Mouse (Mus musculus) gastrocnemius, postnatal 25 days (tissue): ENCODE data around the gene Fam117a. TPM values are rescaled to one million over a fixed set of nuclear protein-coding genes. Genes with fewer than 3 reads are reported as not detected.

Experiments used
- DNase-seq: peaks from one replicate; pipeline ENCODE4 v3.0.0; 2022
- total RNA-seq, 2 experiments: library from RNA; stranded (reverse); gene quantifications; 1 replicate in 1 of 2; 2 replicates in 1 of 2; pipeline ENCODE4 v1.2.3; 2021

Fam117a gene
- total RNA-seq, 2 experiments from 2014 or later = 4.2 to 4.5 TPM

DNA sequence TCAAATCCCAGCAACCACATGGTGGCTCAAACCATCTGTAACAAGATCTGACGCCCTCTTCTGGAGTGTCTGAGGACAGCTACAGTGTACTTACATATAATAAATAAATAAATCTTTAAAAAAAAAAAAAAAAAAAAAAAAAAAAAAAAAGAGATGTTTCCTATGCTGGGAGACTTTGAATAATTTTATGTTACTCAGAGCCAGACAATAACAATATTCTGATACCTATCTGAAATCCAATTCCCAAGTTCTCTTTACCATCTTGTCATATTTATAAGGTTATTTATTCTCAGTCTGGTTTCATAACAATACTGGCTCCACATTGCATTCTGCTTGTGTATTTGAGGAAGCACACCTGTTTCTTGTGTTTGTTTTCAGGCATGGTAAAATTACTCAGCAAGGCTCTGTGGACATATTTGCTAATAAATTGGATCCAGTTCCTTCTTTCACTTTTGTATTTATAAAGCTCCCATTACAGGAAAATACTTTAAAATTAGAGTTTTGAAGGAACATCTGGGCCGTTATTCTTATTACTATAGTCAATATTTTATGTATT is 84.1 kb downstream of the Fam117a start:
- DNase-seq = no peak

DNA sequence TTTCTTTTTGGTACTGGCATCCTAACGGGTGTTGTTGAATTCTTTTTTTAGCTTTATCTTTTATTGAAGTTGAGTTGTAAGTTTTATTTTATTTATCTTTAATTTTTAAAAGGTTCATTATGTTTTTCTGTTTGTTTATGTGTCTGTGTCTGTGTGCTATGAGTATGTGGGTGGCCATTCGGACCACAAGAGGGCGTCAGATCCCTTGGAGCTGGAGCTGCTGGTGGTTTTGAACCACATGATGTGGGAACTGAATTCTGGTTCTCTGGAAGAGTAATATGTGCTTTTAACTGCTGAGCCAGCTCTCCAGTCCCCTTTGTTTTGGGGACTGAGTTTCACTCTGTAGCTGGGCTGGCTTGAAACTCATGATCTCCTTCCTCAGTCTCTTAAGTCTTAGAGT is 86.7 kb downstream of the Fam117a start:
- no peak for DNase-seq

DNA sequence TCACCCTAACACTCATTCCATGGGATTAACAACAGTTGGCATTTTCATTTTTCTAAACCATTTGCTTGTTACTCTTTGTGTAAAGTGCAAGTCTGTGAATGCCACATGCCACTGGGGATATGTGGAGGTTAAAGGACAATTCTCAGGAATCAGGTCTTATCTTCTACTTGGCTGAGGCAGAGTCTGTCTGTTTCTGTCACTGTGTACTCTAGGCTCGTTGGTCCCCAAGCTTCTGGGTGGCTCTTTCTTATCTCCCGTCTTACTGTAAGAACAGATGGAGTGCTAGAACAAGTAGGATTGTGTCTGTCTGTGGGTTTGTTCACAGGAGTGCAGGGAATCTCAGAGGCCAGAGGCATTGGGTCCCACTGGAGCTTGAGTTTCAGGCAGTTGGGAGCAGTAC is 94.5 kb downstream of the Fam117a start:
- no peak for DNase-seq

Other genes starting within 250 kb of the Fam117a start
- gene Dlx3, start 216.9 kb upstream of the Fam117a start, total RNA-seq = not detected
- gene Dlx4, start 190.8 kb upstream of the Fam117a start, total RNA-seq = not detected
- under 1 TPM; 0.23 to 0.35 TPM for gene Tac4, start 75.5 kb upstream of the Fam117a start, total RNA-seq
- gene Kat7, start 26.8 kb upstream of the Fam117a start, total RNA-seq = 10 to 100 TPM; 16.9 to 19.6 TPM
- 10 to 100 TPM; 38.8 to 40.7 TPM for gene Slc35b1, start 47.7 kb downstream of the Fam117a start, total RNA-seq
- 100 to 1,000 TPM; 176 to 216 TPM for gene Spop, start 77.1 kb downstream of the Fam117a start, total RNA-seq
- gene Nxph3, start 177.6 kb downstream of the Fam117a start, total RNA-seq = under 1 TPM; 0.16 to 0.26 TPM